Mouse (Mus musculus): ENCODE results near the gene Tenm2. TPM values are rescaled to one million over a fixed set of nuclear protein-coding genes. Genes with fewer than 3 reads are reported as not detected.

Tenm2 gene
- total and polyA plus RNA-seq, 3 experiments: not detected

GRCm38 (mm10) chr11:36106639-36107038 lies 1129.1 kb downstream of the Tenm2 start:
- peaks cover 67% of the 10 kb centered on the region for H3K9me3 ChIP-seq (replicated peaks; ENCODE audit: low read length)
- no peaks in the 10 kb centered on the region for H3K79me2 ChIP-seq (replicated peaks; ENCODE audit: control insufficient read depth, extremely low read depth, insufficient read depth, poor library complexity, severe bottlenecking)
- H3K4me2 ChIP-seq (ENCODE audit: insufficient read depth, low read depth, poor library complexity, severe bottlenecking): no peak overlapping the region
- dilution Hi-C loops (cut with MboI; ENCODE audit: extremely low pct_ligation_motif_present, extremely low pct_unique_long_range_greater_than_20kb, low sequenced_read_pairs) (no loop called here), in situ Hi-C loops (cut with MboI; ENCODE audit: low pct_ligation_motif_present, low pct_unique_long_range_greater_than_20kb, low sequenced_read_pairs) (no loop called here)
- H3K4me1 ChIP-seq (ENCODE audit: control insufficient read depth in 1 of 2, insufficient read depth in 2 of 2): no peaks in the 10 kb centered on the region
- no peak overlapping the region for H3K27ac ChIP-seq (ENCODE audit: insufficient read depth, low read depth)
- peaks cover 4% of the 10 kb centered on the region for H3K27me3 ChIP-seq (replicated peaks)
- DNase-seq (ENCODE audit: extremely low read depth): no peak
- H3K9ac ChIP-seq (ENCODE audit: insufficient read depth, low read depth): no peak overlapping the region
- no peak overlapping the region for H3K4me3 ChIP-seq (replicated peaks in 1 of 3; ENCODE audit: low read depth in 2 of 3, low read length in 2 of 3, poor library complexity in 1 of 3)
- H3K36me3 ChIP-seq (replicated peaks in 1 of 2; ENCODE audit: control insufficient read depth in 1 of 2, insufficient read depth in 1 of 2, low read length in 1 of 2): no peaks in the 10 kb centered on the region
- TF ChIP-seq CHD1 (IDR thresholded peaks at IDR 0.05; ENCODE audit: low read depth, low read length) (no peak), JUND (conservative IDR thresholded peaks at IDR 0.05; ENCODE audit: low read depth, low read length) (no peak), SIN3A (IDR thresholded peaks at IDR 0.05; ENCODE audit: low read length) (no peak), ETS1 (conservative IDR thresholded peaks at IDR 0.05; ENCODE audit: low read depth, low read length) (no peak), UBTF (IDR thresholded peaks at IDR 0.05; ENCODE audit: low read depth, low read length) (no peak), MEF2A (IDR thresholded peaks at IDR 0.05; ENCODE audit: borderline replicate concordance, low read depth, low read length) (no peak), HCFC1 (IDR thresholded peaks at IDR 0.05; ENCODE audit: low read depth, low read length) (no peak), NELFE (IDR thresholded peaks at IDR 0.05; ENCODE audit: low read depth, low read length) (no peak)

- no peaks in the 10 kb centered on the region for H3K36me3 ChIP-seq (replicated peaks in 1 of 2; ENCODE audit: control insufficient read depth in 1 of 2, insufficient read depth in 1 of 2, low read length in 1 of 2)
- H3K9ac ChIP-seq (ENCODE audit: insufficient read depth, low read depth): no peak overlapping the region
- no peaks in the 10 kb centered on the region for H3K79me2 ChIP-seq (replicated peaks; ENCODE audit: control insufficient read depth, extremely low read depth, insufficient read depth, poor library complexity, severe bottlenecking)
- DNase-seq (ENCODE audit: extremely low read depth): no peak
- no peak for TF ChIP-seq CHD2 (IDR thresholded peaks at IDR 0.05; ENCODE audit: low read length)
- no peak for TF ChIP-seq SMC3 (IDR thresholded peaks at IDR 0.05; ENCODE audit: low read depth, low read length)
- TF ChIP-seq MYC (IDR thresholded peaks at IDR 0.05; ENCODE audit: low read depth, low read length): no peak
- TF ChIP-seq RAD21 (IDR thresholded peaks at IDR 0.05; ENCODE audit: low read depth, low read length): no peak
- no peak for TF ChIP-seq CTCF (conservative IDR thresholded peaks at IDR 0.05 in 1 of 2, IDR thresholded peaks at IDR 0.05 in 1 of 2; ENCODE audit: low read depth in 2 of 2, low read length in 2 of 2)
- no peak for TF ChIP-seq ZMIZ1 (IDR thresholded peaks at IDR 0.05; ENCODE audit: low read depth, low read length)
- no peak for TF ChIP-seq TBP (conservative IDR thresholded peaks at IDR 0.05; ENCODE audit: low read depth, low read length)
- no peak for TF ChIP-seq UBTF (IDR thresholded peaks at IDR 0.05; ENCODE audit: low read depth, low read length)
- no peak overlapping the region for H3K4me2 ChIP-seq (ENCODE audit: insufficient read depth, low read depth, poor library complexity, severe bottlenecking)
- dilution Hi-C loops (cut with MboI; ENCODE audit: extremely low pct_ligation_motif_present, extremely low pct_unique_long_range_greater_than_20kb, low sequenced_read_pairs): no loop called here
- in situ Hi-C loops (cut with MboI; ENCODE audit: low pct_ligation_motif_present, low pct_unique_long_range_greater_than_20kb, low sequenced_read_pairs): no loop called here
- no peak overlapping the region for H3K27ac ChIP-seq (ENCODE audit: insufficient read depth, low read depth)
- H3K27me3 ChIP-seq (replicated peaks): peaks cover 3% of the 10 kb centered on the region
- H3K9me3 ChIP-seq (replicated peaks; ENCODE audit: low read length): peaks cover 55% of the 10 kb centered on the region
- no peaks in the 10 kb centered on the region for H3K4me1 ChIP-seq (ENCODE audit: control insufficient read depth in 1 of 2, insufficient read depth in 2 of 2)
- no peak overlapping the region for H3K4me3 ChIP-seq (replicated peaks in 1 of 3; ENCODE audit: low read depth in 2 of 3, low read length in 2 of 3, poor library complexity in 1 of 3)
Observed at GRCm38 (mm10) chr11:36103556-36103955, 1132.2 kb downstream of the Tenm2 start.

GRCm38 (mm10) chr11:36096219-36096618 lies 1139.5 kb downstream of the Tenm2 start:
- dilution Hi-C loops (cut with MboI; ENCODE audit: extremely low pct_ligation_motif_present, extremely low pct_unique_long_range_greater_than_20kb, low sequenced_read_pairs): no loop called here
- H3K4me1 ChIP-seq (ENCODE audit: control insufficient read depth in 1 of 2, insufficient read depth in 2 of 2): no peaks in the 10 kb centered on the region
- no peak for DNase-seq (ENCODE audit: extremely low read depth)
- H3K27me3 ChIP-seq (replicated peaks): no peaks in the 10 kb centered on the region
- H3K36me3 ChIP-seq (replicated peaks in 1 of 2; ENCODE audit: control insufficient read depth in 1 of 2, insufficient read depth in 1 of 2, low read length in 1 of 2): no peaks in the 10 kb centered on the region
- no peak overlapping the region for H3K9ac ChIP-seq (ENCODE audit: insufficient read depth, low read depth)
- no peak overlapping the region for H3K4me3 ChIP-seq (replicated peaks in 1 of 3; ENCODE audit: low read depth in 2 of 3, low read length in 2 of 3, poor library complexity in 1 of 3)
- TF ChIP-seq MAZ (IDR thresholded peaks at IDR 0.05; ENCODE audit: low read depth, low read length) (no peak), JUND (conservative IDR thresholded peaks at IDR 0.05; ENCODE audit: low read depth, low read length) (no peak), NRF1 (IDR thresholded peaks at IDR 0.05; ENCODE audit: low read depth, low read length) (no peak), UBTF (IDR thresholded peaks at IDR 0.05; ENCODE audit: low read depth, low read length) (no peak), EP300 (IDR thresholded peaks at IDR 0.05; ENCODE audit: low read length) (no peak), SIN3A (IDR thresholded peaks at IDR 0.05; ENCODE audit: low read length) (no peak), RCOR1 (conservative IDR thresholded peaks at IDR 0.05; ENCODE audit: low read depth, low read length) (no peak), ZKSCAN1 (IDR thresholded peaks at IDR 0.05; ENCODE audit: borderline replicate concordance, low read depth, low read length) (no peak), POLR2AphosphoS2 (IDR thresholded peaks at IDR 0.05; ENCODE audit: low read depth, low read length) (no peak), ELF1 (IDR thresholded peaks at IDR 0.05; ENCODE audit: low read depth, low read length) (no peak), PAX5 (IDR thresholded peaks at IDR 0.05; ENCODE audit: low read length) (no peak), ZNF384 (IDR thresholded peaks at IDR 0.05; ENCODE audit: low read depth, low read length) (no peak), USF1 (IDR thresholded peaks at IDR 0.05; ENCODE audit: low read depth, low read length) (no peak)
- no peak overlapping the region for H3K27ac ChIP-seq (ENCODE audit: insufficient read depth, low read depth)
- H3K4me2 ChIP-seq (ENCODE audit: insufficient read depth, low read depth, poor library complexity, severe bottlenecking): no peak overlapping the region
- H3K79me2 ChIP-seq (replicated peaks; ENCODE audit: control insufficient read depth, extremely low read depth, insufficient read depth, poor library complexity, severe bottlenecking): no peaks in the 10 kb centered on the region
- in situ Hi-C loops (cut with MboI; ENCODE audit: low pct_ligation_motif_present, low pct_unique_long_range_greater_than_20kb, low sequenced_read_pairs): no loop called here
- H3K9me3 ChIP-seq (replicated peaks; ENCODE audit: low read length): peaks cover 56% of the 10 kb centered on the region
